Mouse (Mus musculus) liver, embryonic 15.5 days (tissue): Measurements from ENCODE around the gene Prrt4. TPM values are rescaled to one million over a fixed set of nuclear protein-coding genes. Genes with fewer than 3 reads are reported as not detected.

Source experiments
- ATAC-seq: fragments of 200-750 bp; cut with Nextera tagmentation; 2 replicates; pipeline ENCODE4 v1.8.0; 2017; ENCODE audit warnings: moderate number of reproducible peaks, mild to moderate bottlenecking, moderate library complexity; ENCODE audit not compliant: insufficient read depth
- H3K27ac ChIP-seq: fragments of 300-500 bp; sonication (generic); replicated peaks from 2 replicates; pipeline ENCODE4 v1.5.1; 2015; ENCODE audit warnings: mild to moderate bottlenecking, inconsistent platforms
- H3K27me3 ChIP-seq: fragments of 300-500 bp; sonication (generic); 2 replicates; pipeline ENCODE4 v1.6.1; 2015; ENCODE audit warnings: mild to moderate bottlenecking, inconsistent platforms
- H3K36me3 ChIP-seq: fragments of 300-500 bp; sonication (generic); replicated peaks from 2 replicates; pipeline ENCODE4 v1.6.1; 2015; ENCODE audit warnings: moderate library complexity, mild to moderate bottlenecking, inconsistent platforms
- H3K4me1 ChIP-seq: fragments of 300-500 bp; sonication (generic); replicated peaks from 2 replicates; pipeline ENCODE4 v1.6.1; 2015; ENCODE audit warnings: inconsistent platforms
- H3K4me2 ChIP-seq: fragments of 300-500 bp; sonication (generic); 2 replicates; pipeline ENCODE4 v1.6.1; 2015; ENCODE audit warnings: moderate library complexity, mild to moderate bottlenecking, inconsistent platforms
- H3K4me3 ChIP-seq: fragments of 300-500 bp; sonication (generic); replicated peaks from 2 replicates; pipeline ENCODE4 v1.5.1; 2015; ENCODE audit warnings: mild to moderate bottlenecking, inconsistent platforms
- H3K9ac ChIP-seq: fragments of 300-500 bp; sonication (generic); 2 replicates; pipeline ENCODE4 v1.6.1; 2015; ENCODE audit warnings: moderate library complexity, mild to moderate bottlenecking, inconsistent platforms
- H3K9me3 ChIP-seq: fragments of 300-500 bp; sonication (generic); replicated peaks from 2 replicates; pipeline ENCODE4 v1.6.1; 2016; ENCODE audit warnings: inconsistent platforms
- WGBS: fragments of 180-500 bp; shearing (Covaris S2); methylation state at CpG from one replicate; pipeline ENCODE4 v1.1.7; 2015; ENCODE audit warnings: mixed read lengths; ENCODE audit not compliant: insufficient replicate concordance; 5-methylcytosine and 5-hydroxymethylcytosine counted together
- polyA plus RNA-seq: library from polyadenylated mRNA; unstranded; fragments of >200 nt; fragmentation: Nextera tagmentation; extraction: Ambion mirVana; gene quantifications from 2 replicates; pipeline ENCODE4 v1.2.1, GENCODE M21; 2015

Prrt4 gene
- polyA plus RNA-seq, 1 experiment from 2014 or later: 0.02 TPM

GRCm38 (mm10) chr6:29208178-29208577, 28.8 kb upstream of the Prrt4 start:
- Histone ChIP-seq H3K27ac (no peak overlapping the region), H3K9ac (no peak overlapping the region), H3K4me1 (peaks cover 15% of the 10 kb centered on the region), H3K4me2 (no peak overlapping the region), H3K36me3 (no peaks in the 10 kb centered on the region; the same call in 1 of the 2 replicates), H3K4me3 (no peak overlapping the region), H3K27me3 (peaks cover 23% of the 10 kb centered on the region), H3K9me3 (no peaks in the 10 kb centered on the region)
- 54% methylated on average over 5 of the region's 5 CpGs for WGBS
- no peak for ATAC-seq

- Histone ChIP-seq H3K9me3 (no peaks in the 10 kb centered on the region), H3K27me3 (peaks cover 11% of the 10 kb centered on the region), H3K27ac (no peak overlapping the region), H3K4me2 (no peak overlapping the region), H3K4me3 (no peak overlapping the region), H3K36me3 (no peaks in the 10 kb centered on the region; the same call in 1 of the 2 replicates), H3K4me1 (peaks cover 9% of the 10 kb centered on the region), H3K9ac (no peak overlapping the region)
- ATAC-seq: no peak
- 65% methylated on average over 5 of the region's 5 CpGs for WGBS
Measured at GRCm38 (mm10) chr6:29207017-29207416, 27.6 kb upstream of the Prrt4 start.

GRCm38 (mm10) chr6:29206006-29206405, 26.6 kb upstream of the Prrt4 start:
- Histone ChIP-seq H3K27me3 (peaks cover under 1% of the 10 kb centered on the region; the same call in 1 of the 2 replicates), H3K36me3 (no peaks in the 10 kb centered on the region; the same call in 1 of the 2 replicates), H3K4me2 (no peak overlapping the region), H3K9me3 (no peaks in the 10 kb centered on the region), H3K27ac (no peak overlapping the region), H3K4me1 (no peaks in the 10 kb centered on the region), H3K9ac (no peak overlapping the region), H3K4me3 (no peak overlapping the region)
- 77% methylated on average over 10 of the region's 10 CpGs for WGBS
- ATAC-seq: no peak

- Histone ChIP-seq H3K27ac (no peak overlapping the region), H3K4me1 (no peaks in the 10 kb centered on the region), H3K9me3 (no peaks in the 10 kb centered on the region), H3K4me2 (no peak overlapping the region), H3K9ac (no peak overlapping the region), H3K4me3 (no peak overlapping the region), H3K36me3 (no peaks in the 10 kb centered on the region; the same call in 1 of the 2 replicates), H3K27me3 (0 out of 2 replicates have a peak, but pooled peaks cover 3% of the 10 kb centered on the region)
- ATAC-seq: no peak
- WGBS: 46% methylated on average over 15 of the region's 15 CpGs
Measured at GRCm38 (mm10) chr6:29204932-29205614, 25.7 kb upstream of the Prrt4 start.

- H3K27me3 ChIP-seq: 0 out of 2 replicates have a peak, but pooled peaks cover 7% of the 10 kb centered on the region
- WGBS: 54% methylated on average over 6 of the region's 6 CpGs
- no peak for ATAC-seq
Measured at GRCm38 (mm10) chr6:29203861-29204585, 24.6 kb upstream of the Prrt4 start.

GRCm38 (mm10) chr6:29203096-29203495, 23.7 kb upstream of the Prrt4 start:
- H3K4me2 ChIP-seq: no peak overlapping the region
- no peak overlapping the region for H3K9ac ChIP-seq
- ATAC-seq: no peak
- H3K4me3 ChIP-seq: no peak overlapping the region
- peaks cover 4% of the 10 kb centered on the region for H3K4me1 ChIP-seq
- no peaks in the 10 kb centered on the region; the same call in 1 of the 2 replicates for H3K36me3 ChIP-seq
- H3K9me3 ChIP-seq: no peaks in the 10 kb centered on the region
- no peak overlapping the region for H3K27ac ChIP-seq
- WGBS: 77% methylated on average over 13 of the region's 13 CpGs
- peaks cover 11% of the 10 kb centered on the region; the same call in 1 of the 2 replicates for H3K27me3 ChIP-seq

More at GRCm38 (mm10) chr6:29203861-29204585, 24.6 kb upstream of the Prrt4 start:
- Histone ChIP-seq H3K9ac (no peak overlapping the region), H3K36me3 (no peaks in the 10 kb centered on the region; the same call in 1 of the 2 replicates), H3K27ac (no peak overlapping the region), H3K4me2 (no peak overlapping the region), H3K4me1 (no peaks in the 10 kb centered on the region), H3K9me3 (no peaks in the 10 kb centered on the region), H3K4me3 (no peak overlapping the region)

GRCm38 (mm10) chr6:29201988-29202387, 22.6 kb upstream of the Prrt4 start:
- H3K9ac ChIP-seq: no peak overlapping the region
- no peaks in the 10 kb centered on the region for H3K9me3 ChIP-seq
- H3K27ac ChIP-seq: no peak overlapping the region
- H3K4me1 ChIP-seq: peaks cover 4% of the 10 kb centered on the region
- no peak overlapping the region for H3K4me3 ChIP-seq
- no peaks in the 10 kb centered on the region; the same call in 1 of the 2 replicates for H3K36me3 ChIP-seq
- H3K4me2 ChIP-seq: no peak overlapping the region
- H3K27me3 ChIP-seq: peaks cover 22% of the 10 kb centered on the region
- WGBS: 65% methylated on average over 8 of the region's 8 CpGs
- no peak for ATAC-seq

GRCm38 (mm10) chr6:29201341-29201740, 22.0 kb upstream of the Prrt4 start:
- Histone ChIP-seq H3K27me3 (peaks cover 28% of the 10 kb centered on the region), H3K36me3 (no peaks in the 10 kb centered on the region; the same call in 1 of the 2 replicates), H3K9ac (no peak overlapping the region), H3K4me3 (no peak overlapping the region), H3K4me1 (peaks cover 4% of the 10 kb centered on the region), H3K4me2 (no peak overlapping the region), H3K27ac (no peak overlapping the region), H3K9me3 (no peaks in the 10 kb centered on the region)
- no peak for ATAC-seq
- 64% methylated on average over 5 of the region's 5 CpGs for WGBS

- ATAC-seq: no peak
- H3K4me1 ChIP-seq: peaks cover 4% of the 10 kb centered on the region
- 41% methylated on average over 3 of the region's 3 CpGs for WGBS
Measured at GRCm38 (mm10) chr6:29200496-29200895, 21.1 kb upstream of the Prrt4 start.

GRCm38 (mm10) chr6:29199223-29199855, 20.0 kb upstream of the Prrt4 start:
- peaks cover 4% of the 10 kb centered on the region for H3K4me1 ChIP-seq
- H3K9me3 ChIP-seq: no peaks in the 10 kb centered on the region
- H3K27me3 ChIP-seq: peaks cover 32% of the 10 kb centered on the region
- H3K27ac ChIP-seq: no peak overlapping the region
- 27% methylated on average over 8 of the region's 8 CpGs for WGBS
- no peaks in the 10 kb centered on the region; the same call in 1 of the 2 replicates for H3K36me3 ChIP-seq
- peak; percentile 12; the same call in 1 of the 2 replicates for ATAC-seq
- H3K9ac ChIP-seq: no peak overlapping the region
- H3K4me3 ChIP-seq: peak overlapping the region; percentile 34; the same call in 1 of the 2 replicates
- H3K4me2 ChIP-seq: peak overlapping the region; percentile 54

More at GRCm38 (mm10) chr6:29200496-29200895, 21.1 kb upstream of the Prrt4 start:
- Histone ChIP-seq H3K27me3 (peaks cover 29% of the 10 kb centered on the region), H3K9me3 (no peaks in the 10 kb centered on the region), H3K9ac (no peak overlapping the region), H3K36me3 (no peaks in the 10 kb centered on the region; the same call in 1 of the 2 replicates), H3K4me3 (no peak overlapping the region), H3K4me2 (no peak overlapping the region), H3K27ac (no peak overlapping the region)
